Mouse (Mus musculus) forebrain, postnatal 0 days (tissue): ENCODE measurements around the gene Rhbdf2. TPM values are rescaled to one million over a fixed set of nuclear protein-coding genes. Genes with fewer than 3 reads are reported as not detected.
A peak's percentile ranks its signal among the peaks of the same experiment; 100 is the strongest.

Experiments used
- ATAC-seq: fragments of 200-750 bp; cut with Nextera tagmentation; 2 replicates; pipeline ENCODE4 v1.8.0; 2017; ENCODE audit warnings: mild to moderate bottlenecking, moderate library complexity
- DNase-seq: peaks from one replicate; pipeline ENCODE4 v3.0.0-alpha.2; 2015
- H3K27ac ChIP-seq: fragments of 300-500 bp; sonication (generic); 2 replicates; pipeline ENCODE4 v1.5.1; 2014; ENCODE audit warnings: low read depth, mild to moderate bottlenecking, antibody characterized with exemption, low read length, moderate library complexity, mixed read lengths
- H3K27me3 ChIP-seq: fragments of 300-500 bp; sonication (generic); 2 replicates; pipeline ENCODE4 v1.6.1; 2014; ENCODE audit warnings: mild to moderate bottlenecking, low read length, mixed read lengths; ENCODE audit not compliant: insufficient read depth
- H3K36me3 ChIP-seq: fragments of 300-500 bp; sonication (generic); 2 replicates; pipeline ENCODE4 v1.6.1; 2014; ENCODE audit warnings: mild to moderate bottlenecking, moderate library complexity; ENCODE audit not compliant: insufficient read depth
- H3K4me1 ChIP-seq: fragments of 300-500 bp; sonication (generic); 2 replicates; pipeline ENCODE4 v1.6.1; 2014; ENCODE audit warnings: antibody characterized with exemption; ENCODE audit not compliant: insufficient read depth
- H3K4me2 ChIP-seq: fragments of 300-500 bp; sonication (generic); 2 replicates; pipeline ENCODE4 v1.6.1; 2014; ENCODE audit warnings: low read depth, mild to moderate bottlenecking, moderate library complexity
- H3K4me3 ChIP-seq: fragments of 300-500 bp; sonication (generic); 2 replicates; pipeline ENCODE4 v1.5.1; 2014; ENCODE audit warnings: low read depth, low read length, mixed read lengths
- H3K9ac ChIP-seq: fragments of 300-500 bp; sonication (generic); 2 replicates; pipeline ENCODE4 v1.6.1; 2014; ENCODE audit warnings: mild to moderate bottlenecking
- H3K9me3 ChIP-seq: fragments of 300-500 bp; sonication (generic); 2 replicates; pipeline ENCODE4 v1.6.1; 2016; ENCODE audit warnings: low read length
- CTCF ChIP-seq: sonication (generic); IDR thresholded peaks from 2 replicates; pipeline ENCODE4 v1.5.1; 2016; ENCODE audit warnings: antibody characterized with exemption, control low read depth, low read depth
- WGBS: fragments of 180-500 bp; shearing (Covaris S2); extraction: QIAGEN DNeasy Blood & Tissue Kit; methylation state at CpG from one replicate; pipeline ENCODE4 v1.1.7; 2014; 5-methylcytosine and 5-hydroxymethylcytosine counted together
- polyA plus RNA-seq: library from polyadenylated mRNA; unstranded; fragments of >200 nt; fragmentation: Nextera tagmentation; extraction: Ambion mirVana; gene quantifications from 2 replicates; pipeline ENCODE4 v1.2.1, GENCODE M21; 2015
- total RNA-seq: library from RNA; depleted of rRNA; stranded (reverse); fragments of >200 nt; gene quantifications from 2 replicates; pipeline ENCODE4 v1.2.3, GENCODE M21; 2014

Rhbdf2 gene
- total and polyA plus RNA-seq, 2 experiments from 2014 or later: 0.97 to 1.9 TPM

DNA sequence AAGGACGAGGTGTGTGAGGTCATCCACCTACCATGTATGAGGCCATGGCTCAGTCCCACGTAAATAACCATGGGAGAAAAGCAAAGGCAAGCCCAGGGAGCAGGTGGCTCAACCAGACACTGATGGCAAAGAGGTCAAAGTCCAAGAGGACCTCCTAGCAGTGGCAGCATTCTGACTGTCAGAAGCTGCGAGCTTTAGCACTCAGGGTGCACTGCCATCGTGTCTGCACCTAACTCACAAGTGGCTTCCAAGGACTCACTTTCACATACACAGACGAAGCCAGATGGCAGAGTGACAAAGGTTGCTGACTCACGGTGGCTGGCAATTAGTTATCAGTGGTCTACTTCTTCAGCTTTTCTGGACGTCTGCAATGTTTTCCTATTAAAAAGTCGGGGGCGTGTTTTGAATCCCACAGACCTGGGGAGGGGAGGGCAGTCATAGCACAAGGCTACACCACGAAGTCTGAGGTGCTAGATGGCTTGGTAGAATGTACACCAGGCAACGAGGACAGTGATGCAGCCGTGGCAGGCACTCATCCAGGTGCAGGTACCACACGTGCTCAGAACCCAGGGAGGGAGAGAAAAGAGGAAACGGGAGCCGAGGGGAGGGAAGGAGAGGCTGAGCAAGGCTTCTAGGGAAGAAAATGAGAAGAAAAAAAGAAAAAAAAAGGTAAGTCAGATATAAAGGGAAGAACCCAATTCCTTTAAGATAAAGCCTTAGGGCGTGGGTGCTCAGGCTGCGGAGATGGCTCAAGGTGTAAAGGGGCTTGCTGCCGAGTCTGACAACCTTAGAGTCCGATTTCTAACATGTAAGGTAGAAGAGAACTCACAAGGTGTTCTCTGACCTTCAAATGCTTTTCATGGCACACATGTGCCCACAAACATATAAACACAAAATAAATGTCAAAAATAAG, 54.8 kb downstream of the Rhbdf2 start:
- H3K27ac ChIP-seq: no peak overlapping the region
- H3K4me1 ChIP-seq: no peaks in the 10 kb centered on the region; the same call in 1 of the 2 replicates
- WGBS: 77% methylated on average over 19 of the region's 19 CpGs
- TF ChIP-seq CTCF: no peak
- H3K27me3 ChIP-seq: no peaks in the 10 kb centered on the region
- H3K4me2 ChIP-seq: no peak overlapping the region
- H3K36me3 ChIP-seq: peaks cover 4% of the 10 kb centered on the region; the same call in 1 of the 2 replicates
- ATAC-seq (no peak), DNase-seq (no peak)
- H3K4me3 ChIP-seq: no peak overlapping the region
- no peak overlapping the region for H3K9ac ChIP-seq
- no peaks in the 10 kb centered on the region for H3K9me3 ChIP-seq

DNA sequence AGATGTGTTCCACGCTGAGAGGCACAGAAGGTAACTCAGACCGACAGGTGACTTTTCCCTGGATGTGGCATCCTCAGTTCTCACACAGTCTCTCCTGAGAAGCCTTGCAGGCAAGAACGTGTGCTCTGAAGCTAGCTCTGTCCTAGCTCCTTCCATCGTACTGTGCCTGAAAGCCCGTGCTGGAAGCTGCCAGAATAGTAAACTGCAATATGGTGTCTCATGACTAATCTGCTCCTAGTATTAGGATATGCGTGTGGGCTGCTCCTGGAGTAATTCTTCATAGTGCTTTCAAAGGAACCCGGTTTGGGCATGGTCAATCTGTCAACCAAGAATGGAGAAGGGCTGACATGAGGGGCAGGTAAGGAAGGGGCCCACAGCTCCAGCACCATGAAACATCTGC, 56.0 kb downstream of the Rhbdf2 start:
- no peaks in the 10 kb centered on the region for H3K27me3 ChIP-seq
- no peak overlapping the region for H3K9ac ChIP-seq
- no peak overlapping the region for H3K27ac ChIP-seq
- peaks cover 4% of the 10 kb centered on the region; the same call in 1 of the 2 replicates for H3K36me3 ChIP-seq
- H3K4me1 ChIP-seq: no peaks in the 10 kb centered on the region; the same call in 1 of the 2 replicates
- H3K9me3 ChIP-seq: no peaks in the 10 kb centered on the region
- TF ChIP-seq CTCF: no peak
- no peak for ATAC-seq
- H3K4me2 ChIP-seq: no peak overlapping the region
- WGBS: 74% methylated on average over 7 of the region's 7 CpGs
- no peak for DNase-seq
- no peak overlapping the region for H3K4me3 ChIP-seq

DNA sequence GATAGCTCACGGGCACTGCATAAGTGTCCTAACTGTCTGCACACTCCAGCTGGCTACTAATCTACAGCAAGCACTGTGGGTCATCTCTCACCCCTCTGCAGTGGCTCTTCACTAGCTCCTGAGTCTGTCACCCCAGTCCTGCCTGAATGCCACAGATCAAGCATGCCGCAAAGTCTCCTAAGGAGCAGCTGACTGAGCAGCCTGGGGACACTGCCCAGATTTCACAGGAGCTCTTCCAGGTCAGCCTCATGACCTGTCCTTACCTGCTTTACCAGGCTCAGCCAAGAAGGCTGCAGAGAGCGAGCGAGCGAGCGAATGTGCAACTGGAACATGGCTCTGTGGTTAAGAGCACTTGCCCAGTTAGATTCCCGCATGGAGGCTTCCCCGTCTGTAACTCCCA, 59.3 kb downstream of the Rhbdf2 start:
- no peak for ATAC-seq
- WGBS: 86% methylated on average over 8 of the region's 8 CpGs
- no peak overlapping the region for H3K27ac ChIP-seq

DNA sequence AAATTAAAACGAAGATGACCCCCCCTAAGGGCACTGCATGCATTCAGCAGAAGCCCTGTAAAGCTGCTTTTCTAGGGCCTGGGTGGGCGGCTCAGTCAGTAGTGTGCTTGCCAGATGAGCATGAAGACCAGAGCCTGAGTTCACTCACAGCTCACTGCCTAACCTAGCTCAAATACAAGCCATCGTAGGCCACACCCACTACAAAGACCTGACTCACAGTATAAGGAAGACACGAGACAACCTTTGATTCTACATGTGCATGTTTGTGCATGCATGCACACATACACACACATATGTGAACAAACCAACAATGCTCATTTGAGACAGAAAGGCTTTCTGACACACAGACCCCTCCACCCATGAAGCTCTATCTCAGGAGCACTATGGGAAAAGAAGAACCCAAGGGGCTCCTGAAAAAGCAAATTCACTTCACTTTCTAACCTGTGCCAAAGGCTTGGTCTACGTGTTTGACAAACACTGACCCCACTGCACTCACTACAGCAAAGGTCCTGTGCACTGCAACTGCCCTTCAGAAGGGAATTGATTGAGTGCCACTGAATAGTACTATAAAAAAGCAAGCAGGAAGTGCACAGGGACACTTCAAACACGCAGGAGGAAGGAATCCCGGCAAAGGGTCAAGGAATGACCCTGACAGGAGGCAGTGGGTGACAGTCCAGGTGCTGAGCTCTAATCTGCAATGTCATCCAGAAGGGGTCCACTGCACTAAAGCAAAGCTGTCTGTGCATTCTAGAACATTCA, 61.4 kb downstream of the Rhbdf2 start:
- no peaks in the 10 kb centered on the region for H3K4me1 ChIP-seq
- no peak for ATAC-seq
- H3K9ac ChIP-seq: no peak overlapping the region
- DNase-seq: no peak
- 80% methylated on average over 7 of the region's 7 CpGs for WGBS
- H3K27ac ChIP-seq: no peak overlapping the region
- no peaks in the 10 kb centered on the region for H3K27me3 ChIP-seq
- no peak overlapping the region for H3K4me2 ChIP-seq
- no peaks in the 10 kb centered on the region for H3K9me3 ChIP-seq
- no peaks in the 10 kb centered on the region for H3K36me3 ChIP-seq
- no peak overlapping the region for H3K4me3 ChIP-seq
- no peak for TF ChIP-seq CTCF

More for the DNA sequence above, 59.3 kb downstream of the Rhbdf2 start:
- no peak for DNase-seq
- no peak for TF ChIP-seq CTCF
- Histone ChIP-seq H3K4me3 (no peak overlapping the region), H3K9me3 (no peaks in the 10 kb centered on the region), H3K27me3 (no peaks in the 10 kb centered on the region), H3K9ac (no peak overlapping the region), H3K4me1 (no peaks in the 10 kb centered on the region), H3K4me2 (no peak overlapping the region), H3K36me3 (peaks cover 4% of the 10 kb centered on the region; the same call in 1 of the 2 replicates)

DNA sequence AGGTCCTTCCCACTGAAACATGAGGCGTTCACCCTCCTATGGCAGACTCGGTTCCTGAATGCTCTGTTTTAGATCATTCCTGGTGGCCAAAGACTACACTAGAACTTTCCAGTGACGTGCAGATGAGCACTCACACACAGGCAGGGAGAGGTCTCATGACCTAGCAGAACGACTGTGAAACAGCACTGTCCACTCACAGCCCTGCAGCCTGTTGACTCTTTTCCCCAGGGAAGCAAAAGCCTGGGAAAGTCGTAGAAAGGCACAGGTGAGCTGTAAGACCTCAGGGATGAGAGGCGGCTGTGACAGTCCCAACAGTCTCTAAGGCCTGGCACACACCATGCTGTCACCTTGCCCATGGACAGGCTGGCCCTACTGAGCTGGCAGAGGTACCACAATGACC, 70.5 kb downstream of the Rhbdf2 start:
- no peak for TF ChIP-seq CTCF
- Histone ChIP-seq H3K27me3 (no peaks in the 10 kb centered on the region), H3K4me1 (peaks cover 11% of the 10 kb centered on the region), H3K9me3 (no peaks in the 10 kb centered on the region), H3K36me3 (no peaks in the 10 kb centered on the region), H3K4me2 (no peak overlapping the region), H3K27ac (0 out of 2 replicates have a peak overlapping the region, but pooled peaks have one; percentile 35), H3K4me3 (no peak overlapping the region), H3K9ac (no peak overlapping the region)
- ATAC-seq (no peak), DNase-seq (no peak)
- 68% methylated on average over 6 of the region's 6 CpGs for WGBS

DNA sequence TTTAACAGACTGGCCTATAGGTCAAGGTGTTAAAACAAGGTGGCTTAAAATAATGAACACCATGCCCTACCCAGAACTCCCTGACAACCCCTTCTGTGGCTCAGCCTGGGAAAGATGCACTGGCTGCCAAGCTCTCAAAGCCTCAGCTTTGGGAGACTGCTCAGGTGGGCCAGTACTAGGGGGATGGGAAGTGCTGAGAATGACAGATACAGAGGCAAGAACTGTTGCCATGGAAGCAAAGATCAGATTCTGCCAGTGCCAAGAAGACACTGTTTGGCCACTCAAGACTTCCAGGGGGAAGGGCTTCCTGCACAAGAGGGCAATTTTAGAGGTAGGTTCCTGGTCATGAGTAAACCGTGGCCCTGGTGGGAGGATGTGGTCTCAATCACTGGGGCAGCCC, 71.2 kb downstream of the Rhbdf2 start:
- no peak for TF ChIP-seq CTCF
- Histone ChIP-seq H3K4me2 (no peak overlapping the region), H3K9me3 (no peaks in the 10 kb centered on the region), H3K27ac (no peak overlapping the region), H3K9ac (no peak overlapping the region), H3K4me1 (peaks cover 11% of the 10 kb centered on the region), H3K4me3 (no peak overlapping the region), H3K36me3 (no peaks in the 10 kb centered on the region), H3K27me3 (no peaks in the 10 kb centered on the region)
- ATAC-seq (peak; percentile 51; the same call in 1 of the 2 replicates), DNase-seq (no peak)
- 73% methylated on average over 1 of the region's 1 CpGs for WGBS
